Mouse (Mus musculus) limb, embryonic 11.5 days (tissue): ENCODE results near the gene Kcne3. TPM values are rescaled to one million over a fixed set of nuclear protein-coding genes. Genes with fewer than 3 reads are reported as not detected.

Source experiments
- ATAC-seq: fragments of 200-750 bp; cut with Nextera tagmentation; 2 replicates; pipeline ENCODE4 v1.8.0; 2017; ENCODE audit warnings: low read depth; ENCODE audit not compliant: insufficient number of reproducible peaks, low FRiP score, low TSS enrichment
- DNase-seq: peaks from one replicate; pipeline ENCODE4 v3.0.0-alpha.2; 2015; ENCODE audit warnings: low spot score
- H3K27ac ChIP-seq: fragments of 300-500 bp; sonication (generic); replicated peaks from 2 replicates; pipeline ENCODE4 v1.5.1; 2014; ENCODE audit warnings: low read depth, mild to moderate bottlenecking, low read length
- H3K27me3 ChIP-seq: fragments of 300-500 bp; sonication (generic); 2 replicates; pipeline ENCODE4 v1.6.1; 2014; ENCODE audit warnings: mild to moderate bottlenecking, low read length, mixed read lengths; ENCODE audit not compliant: control insufficient read depth, insufficient read depth
- H3K36me3 ChIP-seq: fragments of 300-500 bp; sonication (generic); 2 replicates; pipeline ENCODE4 v1.6.1; 2014; ENCODE audit warnings: mild to moderate bottlenecking, low read length, moderate library complexity, mixed read lengths; ENCODE audit not compliant: control insufficient read depth, insufficient read depth
- H3K4me1 ChIP-seq: fragments of 300-500 bp; sonication (generic); 2 replicates; pipeline ENCODE4 v1.6.1; 2014; ENCODE audit warnings: low read length, mixed read lengths; ENCODE audit not compliant: control insufficient read depth, insufficient read depth
- H3K4me2 ChIP-seq: fragments of 300-500 bp; sonication (generic); 2 replicates; pipeline ENCODE4 v1.6.1; 2014; ENCODE audit warnings: low read depth, mild to moderate bottlenecking, moderate library complexity; ENCODE audit not compliant: severe bottlenecking
- H3K4me3 ChIP-seq: fragments of 300-500 bp; sonication (generic); 2 replicates; pipeline ENCODE4 v1.5.1; 2014; ENCODE audit warnings: low read depth, low read length
- H3K9ac ChIP-seq: fragments of 300-500 bp; sonication (generic); 2 replicates; pipeline ENCODE4 v1.6.1; 2014; ENCODE audit warnings: mild to moderate bottlenecking, low read length
- H3K9me3 ChIP-seq: fragments of 300-500 bp; sonication (generic); 2 replicates; pipeline ENCODE4 v1.6.1; 2016; ENCODE audit warnings: low read length; ENCODE audit not compliant: control insufficient read depth
- WGBS: fragments of 180-500 bp; shearing (Covaris S2); extraction: QIAGEN DNeasy Blood & Tissue Kit; methylation state at CpG from one replicate; pipeline ENCODE4 v1.1.7; 2014; 5-methylcytosine and 5-hydroxymethylcytosine counted together
- polyA plus RNA-seq: library from polyadenylated mRNA; unstranded; fragments of >200 nt; fragmentation: Nextera tagmentation; extraction: Ambion mirVana; gene quantifications from 2 replicates; pipeline ENCODE4 v1.2.1, GENCODE M21; 2014

Gene Kcne3
- polyA plus RNA-seq, result 15.9 and 16.5 TPM in 2 replicates

GRCm38 (mm10) chr7:100176269-100176668, at the start of gene Kcne3:
Kcne3 (plus strand) TSS chr7:100176502.
- Histone ChIP-seq H3K27ac (no peak within 1 kb of the TSS), H3K4me3 (no peak within 1 kb of the TSS), H3K27me3 (peaks cover 36% of the 10 kb centered on the region), H3K36me3 (no peaks in the 10 kb centered on the region), H3K9ac (no peak within 1 kb of the TSS), H3K9me3 (no peaks in the 10 kb centered on the region), H3K4me2 (no peak within 1 kb of the TSS), H3K4me1 (peaks cover 3% of the 10 kb centered on the region; the same call in 1 of the 2 replicates)
- WGBS, result 79% methylated on average over 3 of the region's 3 CpGs
- ATAC-seq, result no peak
- no peak for DNase-seq

- DNase-seq, result no peak
- 94% methylated on average over 7 of the region's 7 CpGs for WGBS
- H3K36me3 ChIP-seq, result no peaks in the 10 kb centered on the region
- H3K4me3 ChIP-seq, result no peak overlapping the region
- 0 out of 2 replicates have a peak, but pooled peaks cover 3% of the 10 kb centered on the region for H3K9me3 ChIP-seq
- H3K27me3 ChIP-seq, result no peaks in the 10 kb centered on the region
- no peak for ATAC-seq
- no peak overlapping the region for H3K27ac ChIP-seq
- no peak overlapping the region for H3K4me2 ChIP-seq
- H3K4me1 ChIP-seq, result no peaks in the 10 kb centered on the region
- H3K9ac ChIP-seq, result no peak overlapping the region
Measured at GRCm38 (mm10) chr7:100126514-100126913, 49.8 kb upstream of the Kcne3 start.

DNA sequence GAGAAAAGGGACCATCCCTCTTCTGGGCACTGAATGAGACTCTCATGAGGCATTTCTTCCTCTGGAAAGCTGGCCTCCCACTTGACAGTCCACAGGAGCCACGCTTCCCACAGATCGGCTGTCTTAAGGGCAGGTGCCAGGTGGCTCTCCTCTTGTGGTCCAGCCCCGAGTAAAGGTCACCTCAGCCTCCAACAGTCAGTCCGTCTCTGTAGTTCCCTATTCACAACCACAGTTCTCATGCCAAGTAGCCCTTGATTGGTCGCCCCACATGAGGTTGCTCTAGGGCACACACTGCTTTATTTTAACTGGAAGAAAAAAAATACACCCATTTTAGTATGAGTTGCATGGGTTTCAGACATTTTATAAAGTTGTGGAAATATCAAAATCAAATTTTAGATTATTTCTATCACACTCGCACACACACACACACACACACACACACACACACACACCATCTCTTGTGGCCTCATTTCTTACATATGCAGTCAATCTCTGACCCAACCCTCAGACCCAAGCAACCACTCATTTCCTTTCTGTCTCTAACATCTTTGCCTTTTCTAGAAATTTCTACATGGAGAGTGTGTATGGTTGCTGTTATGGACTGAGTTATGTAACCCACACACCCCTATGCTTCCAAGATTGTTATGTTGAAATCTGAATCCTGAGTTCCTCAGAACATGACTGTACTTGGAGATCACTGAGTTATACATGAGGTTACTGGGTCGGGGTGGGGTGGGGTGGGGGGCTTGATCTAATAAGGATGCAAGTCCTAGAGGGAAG, 47.9 kb upstream of the Kcne3 start:
- no peak overlapping the region for H3K4me3 ChIP-seq
- H3K27ac ChIP-seq, result no peak overlapping the region
- ATAC-seq, result no peak
- H3K36me3 ChIP-seq, result no peaks in the 10 kb centered on the region
- no peaks in the 10 kb centered on the region for H3K4me1 ChIP-seq
- WGBS, result 82% methylated on average over 7 of the region's 7 CpGs
- 0 out of 2 replicates have a peak, but pooled peaks cover 3% of the 10 kb centered on the region for H3K9me3 ChIP-seq
- no peak for DNase-seq
- no peak overlapping the region for H3K9ac ChIP-seq
- H3K4me2 ChIP-seq, result no peak overlapping the region
- no peaks in the 10 kb centered on the region for H3K27me3 ChIP-seq

DNA sequence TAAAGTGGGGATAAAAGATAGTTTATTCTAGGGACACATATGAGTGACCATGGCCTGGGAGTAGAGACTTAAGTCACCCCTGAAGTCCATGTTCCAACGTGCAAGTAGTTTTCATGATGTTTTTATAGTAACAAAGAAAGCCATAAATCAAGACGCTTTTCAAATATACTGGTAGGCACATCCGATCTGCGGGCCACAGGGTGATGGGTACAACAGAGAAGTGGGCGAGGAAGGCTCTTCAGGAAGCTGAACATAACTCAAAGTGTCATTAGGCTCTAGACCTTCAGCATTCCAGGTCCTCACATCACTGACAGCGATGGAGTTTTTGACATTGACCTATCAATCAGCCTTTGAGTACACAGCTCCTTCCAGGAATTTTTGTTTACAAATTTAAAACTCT, 45.7 kb upstream of the Kcne3 start:
- Histone ChIP-seq H3K4me2 (no peak overlapping the region), H3K4me1 (no peaks in the 10 kb centered on the region), H3K9me3 (no peaks in the 10 kb centered on the region), H3K27me3 (no peaks in the 10 kb centered on the region), H3K36me3 (no peaks in the 10 kb centered on the region), H3K27ac (no peak overlapping the region), H3K9ac (no peak overlapping the region), H3K4me3 (no peak overlapping the region)
- WGBS, result 71% methylated on average over 6 of the region's 6 CpGs
- DNase-seq (no peak), ATAC-seq (no peak)

DNA sequence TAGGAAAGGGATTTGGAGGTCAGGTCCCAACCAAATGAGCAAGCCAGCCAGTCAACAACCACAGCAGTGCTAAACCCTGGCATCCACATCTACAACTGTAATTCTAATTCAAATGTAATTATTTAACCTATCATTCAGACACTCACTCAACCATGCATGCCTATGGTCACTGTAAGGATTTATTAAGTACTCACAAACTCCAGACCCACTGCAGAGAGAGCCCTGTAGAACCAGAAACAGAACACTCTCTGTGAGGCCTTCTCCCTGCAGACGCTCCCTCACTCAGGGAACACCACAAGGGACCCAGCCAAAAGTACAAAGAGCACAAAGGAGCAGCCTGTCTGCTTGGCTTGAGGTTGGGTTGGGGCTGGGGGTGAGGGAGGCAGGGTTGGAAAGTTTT, 43.9 kb upstream of the Kcne3 start:
- Histone ChIP-seq H3K9me3 (no peaks in the 10 kb centered on the region), H3K4me3 (no peak overlapping the region), H3K27ac (no peak overlapping the region), H3K36me3 (no peaks in the 10 kb centered on the region), H3K27me3 (no peaks in the 10 kb centered on the region), H3K9ac (no peak overlapping the region), H3K4me2 (no peak overlapping the region), H3K4me1 (no peaks in the 10 kb centered on the region)
- peak; percentile 54; the same call in 1 of the 2 replicates for ATAC-seq
- DNase-seq, result no peak
- 76% methylated on average over 1 of the region's 1 CpGs for WGBS

DNA sequence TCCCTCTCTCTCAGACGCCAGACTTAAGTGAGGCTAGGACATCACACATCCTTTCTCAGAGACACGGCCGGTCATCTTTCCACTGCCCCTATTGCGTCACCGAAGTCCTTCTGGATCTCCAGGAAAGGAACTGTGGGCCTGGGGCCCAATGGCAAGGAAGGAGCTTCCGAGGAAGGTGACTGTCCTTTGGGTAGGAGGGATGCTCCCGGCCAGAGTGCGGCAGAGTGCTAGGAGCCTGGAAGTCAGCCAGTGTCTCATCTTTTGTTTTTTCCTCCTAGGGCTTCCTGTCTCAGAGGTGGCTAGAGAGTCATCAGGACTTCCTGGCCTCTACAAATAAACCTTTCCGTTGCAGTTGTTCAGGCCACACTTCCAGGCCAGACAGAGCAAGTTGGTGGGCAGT, 39.3 kb upstream of the Kcne3 start:
- Histone ChIP-seq H3K4me2 (no peak overlapping the region), H3K9me3 (no peaks in the 10 kb centered on the region), H3K4me1 (no peaks in the 10 kb centered on the region), H3K4me3 (no peak overlapping the region), H3K36me3 (no peaks in the 10 kb centered on the region), H3K9ac (no peak overlapping the region), H3K27me3 (no peaks in the 10 kb centered on the region), H3K27ac (no peak overlapping the region)
- WGBS, result 80% methylated on average over 9 of the region's 9 CpGs
- no peak for ATAC-seq
- no peak for DNase-seq

DNA sequence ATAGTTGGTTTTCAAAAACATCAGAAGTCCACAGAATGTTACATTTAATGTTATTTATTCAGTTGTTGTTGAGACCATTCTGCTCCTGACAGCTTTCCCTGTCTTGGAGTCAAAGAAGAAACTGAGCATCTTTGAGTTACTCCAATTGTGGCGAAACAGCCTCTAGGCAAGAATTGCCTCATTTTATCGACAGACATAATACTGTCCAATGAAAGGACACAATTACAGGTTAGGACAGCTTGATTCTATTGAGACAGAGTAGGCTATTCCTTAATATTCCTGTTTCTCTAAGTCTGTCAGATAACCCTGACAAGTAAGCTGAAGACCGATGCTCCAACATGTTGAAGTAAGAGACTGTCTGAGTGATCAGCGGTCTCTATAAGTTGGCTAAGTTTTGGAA, 38.2 kb upstream of the Kcne3 start:
- WGBS, result 93% methylated on average over 4 of the region's 4 CpGs
- Histone ChIP-seq H3K27me3 (no peaks in the 10 kb centered on the region), H3K36me3 (no peaks in the 10 kb centered on the region), H3K27ac (no peak overlapping the region), H3K4me2 (no peak overlapping the region), H3K4me3 (no peak overlapping the region), H3K9me3 (no peaks in the 10 kb centered on the region), H3K4me1 (no peaks in the 10 kb centered on the region), H3K9ac (no peak overlapping the region)
- ATAC-seq (no peak), DNase-seq (no peak)

DNA sequence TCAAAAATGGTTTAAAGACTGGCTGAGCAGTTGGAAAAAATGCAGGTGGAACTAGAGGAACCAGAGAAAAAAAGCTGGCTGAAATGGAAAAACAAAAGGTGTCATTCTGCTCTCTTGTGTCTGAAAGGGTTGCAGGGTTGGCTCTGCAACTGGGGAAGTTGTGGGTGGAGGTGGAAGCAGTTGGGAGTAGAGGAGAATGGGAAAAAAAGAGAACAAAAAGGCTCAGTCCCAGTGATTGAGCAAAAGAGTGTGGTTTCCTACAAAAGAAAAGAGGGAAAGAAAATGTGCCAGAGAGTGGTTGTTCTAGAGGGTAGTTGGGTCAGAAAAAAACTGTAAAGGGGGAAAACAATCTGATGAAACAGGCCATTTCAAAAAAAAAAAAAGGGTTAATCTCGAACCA, 35.7 kb upstream of the Kcne3 start:
- ATAC-seq (no peak), DNase-seq (no peak)
- Histone ChIP-seq H3K4me2 (no peak overlapping the region), H3K9me3 (no peaks in the 10 kb centered on the region), H3K9ac (no peak overlapping the region), H3K4me3 (no peak overlapping the region), H3K4me1 (no peaks in the 10 kb centered on the region), H3K27ac (no peak overlapping the region), H3K27me3 (no peaks in the 10 kb centered on the region), H3K36me3 (no peaks in the 10 kb centered on the region)
- 57% methylated on average over 1 of the region's 1 CpGs for WGBS

GRCm38 (mm10) chr7:100148586-100148985, 27.7 kb upstream of the Kcne3 start:
- WGBS, result 92% methylated on average over 4 of the region's 4 CpGs
- no peak for ATAC-seq
- H3K27me3 ChIP-seq, result no peaks in the 10 kb centered on the region
- no peak overlapping the region for H3K9ac ChIP-seq
- no peaks in the 10 kb centered on the region for H3K36me3 ChIP-seq
- DNase-seq, result no peak
- H3K4me3 ChIP-seq, result no peak overlapping the region
- no peaks in the 10 kb centered on the region for H3K4me1 ChIP-seq
- H3K27ac ChIP-seq, result no peak overlapping the region
- no peaks in the 10 kb centered on the region for H3K9me3 ChIP-seq
- no peak overlapping the region for H3K4me2 ChIP-seq
